Mouse (Mus musculus): ENCODE data around the gene Pmp22.

Pmp22 gene

DNA sequence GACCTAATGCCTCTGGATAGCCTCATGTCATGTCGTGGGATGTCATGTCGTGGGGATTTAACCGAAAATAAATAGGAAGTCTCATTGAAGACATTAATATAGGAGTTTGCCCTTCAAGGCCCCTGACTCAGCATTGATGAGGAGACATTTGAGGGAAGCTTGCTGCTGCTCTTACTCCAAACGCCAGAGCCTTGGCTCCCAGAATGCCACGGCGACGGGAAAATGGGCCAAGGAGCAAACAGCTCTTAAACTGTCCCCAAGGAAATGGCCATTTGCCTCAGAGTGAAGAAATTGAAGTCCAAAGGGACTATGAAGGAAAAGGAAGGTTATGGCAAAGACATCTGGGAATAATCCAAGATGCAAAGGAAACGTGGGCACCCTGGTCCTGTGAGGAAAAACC lies 34.8 kb downstream of the Pmp22 start:
- DNase-seq (ENCODE audit: low spot score): no peak

DNA sequence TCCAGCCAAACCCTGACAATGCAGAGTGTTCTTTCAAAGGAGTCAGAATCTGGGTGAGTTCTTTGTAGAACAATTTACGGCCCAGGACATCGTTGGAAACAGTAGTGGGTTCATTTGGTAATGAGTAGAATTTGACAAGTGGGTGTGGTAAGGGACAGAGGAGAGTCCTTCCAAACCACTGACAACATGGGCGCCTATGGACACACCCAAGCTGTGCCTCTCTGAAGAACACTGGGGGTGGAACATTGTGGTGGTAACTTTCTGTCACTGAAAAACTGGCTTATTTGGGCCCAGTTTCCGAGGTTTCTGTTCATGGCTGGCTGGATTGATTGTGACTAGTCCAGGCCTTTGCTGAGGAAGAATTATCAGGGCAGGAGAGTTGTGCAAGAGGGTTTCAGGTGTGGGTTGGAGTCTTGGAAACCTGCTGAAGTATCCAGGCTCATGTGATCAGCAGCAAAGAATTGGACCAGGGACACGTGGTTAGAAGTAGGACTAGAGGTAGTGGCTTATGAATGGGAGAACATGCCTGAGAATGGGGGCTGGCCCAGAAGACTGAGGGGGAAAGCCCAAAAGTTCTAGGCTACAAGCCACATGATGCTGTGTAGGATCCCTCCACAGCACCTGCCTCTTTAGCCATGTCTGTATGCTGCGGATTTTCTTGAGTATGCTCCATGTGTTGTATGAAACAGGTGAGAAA lies 35.4 kb downstream of the Pmp22 start:
- DNase-seq (ENCODE audit: low spot score): no peak

DNA sequence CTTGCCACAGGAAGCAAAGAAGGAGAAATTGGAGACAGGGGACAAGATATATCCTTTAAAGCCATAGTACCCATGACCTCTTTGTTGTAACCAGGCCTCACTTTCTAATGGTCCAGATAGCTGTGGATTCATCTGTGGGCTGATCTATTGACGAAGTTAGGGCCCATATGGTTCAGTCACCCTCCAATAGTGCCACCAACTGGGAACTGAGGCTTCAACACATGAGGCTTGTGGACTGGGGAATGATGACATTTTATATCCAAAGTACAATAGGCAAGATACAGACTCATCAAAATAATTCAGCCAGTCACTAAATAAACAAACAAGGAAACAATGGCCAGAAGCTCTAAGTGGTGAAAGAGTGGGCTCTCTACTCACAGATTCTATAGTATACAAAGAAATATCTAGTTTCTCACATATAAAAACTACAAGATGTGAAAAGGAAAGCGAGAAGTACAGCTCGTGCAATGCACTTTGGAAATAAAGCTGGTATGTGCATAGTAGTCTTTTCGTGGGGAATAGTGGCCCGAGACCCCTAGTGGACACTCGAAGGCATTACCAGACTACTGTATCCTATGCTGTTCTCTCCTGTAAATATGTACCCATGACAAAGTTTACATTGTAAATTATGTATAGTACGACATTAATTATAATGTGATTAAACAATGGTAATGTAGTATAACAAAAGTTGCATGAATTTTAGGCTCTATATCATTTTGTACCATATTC lies 36.1 kb downstream of the Pmp22 start:
- DNase-seq (ENCODE audit: low spot score): no peak

DNA sequence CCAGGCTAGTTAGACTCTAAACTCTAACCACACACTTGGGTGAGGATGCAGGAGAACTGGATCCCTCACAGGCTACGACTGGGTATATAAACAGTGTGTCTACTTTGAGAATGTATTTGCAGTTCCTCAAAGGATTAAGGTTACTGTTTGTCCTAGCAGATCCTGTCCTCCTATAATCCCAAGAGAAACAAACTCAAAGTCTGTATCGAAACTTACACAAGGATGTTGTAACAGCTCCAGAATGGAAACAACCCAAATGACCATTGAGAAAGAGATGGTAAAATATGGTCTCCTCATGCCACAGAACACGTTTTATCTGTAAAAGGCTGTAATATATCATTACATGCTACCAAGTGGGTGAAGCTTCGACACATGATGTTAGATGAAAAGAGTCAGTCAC lies 39.0 kb downstream of the Pmp22 start:
- no peak for DNase-seq (ENCODE audit: low spot score)

DNA sequence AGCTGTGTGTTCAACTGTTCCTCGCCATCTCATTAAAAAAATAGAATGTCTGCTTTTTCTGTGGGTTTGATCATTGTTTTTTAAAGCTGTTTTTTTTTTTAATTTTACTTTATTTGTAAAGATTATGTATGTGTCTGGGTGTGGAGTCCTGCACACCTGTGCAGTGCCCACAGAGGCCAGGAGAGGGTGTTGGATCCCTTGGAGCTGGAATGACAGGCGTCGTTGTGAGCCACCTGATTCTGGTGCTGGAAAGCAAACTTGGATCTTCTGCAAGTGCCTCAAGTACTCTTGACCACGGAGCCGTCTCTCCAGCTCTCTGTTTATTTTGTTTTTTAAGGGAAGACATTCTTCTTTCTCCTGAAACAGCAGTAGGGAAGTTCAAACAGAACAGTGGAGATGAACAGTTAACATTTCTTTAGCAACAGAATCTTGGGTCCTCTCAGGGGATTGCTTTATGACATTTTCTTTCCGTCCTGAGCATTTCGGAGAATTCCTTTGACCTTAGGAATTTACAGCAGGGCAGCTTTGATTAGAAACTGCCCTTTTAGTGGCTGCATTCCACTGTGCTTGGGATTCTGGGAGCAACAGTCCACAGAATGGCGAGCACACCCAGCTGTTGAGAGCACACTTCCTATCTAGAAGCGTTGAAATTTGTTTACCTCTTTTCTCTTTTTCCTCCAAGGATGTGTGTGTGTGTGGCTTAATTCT lies 39.9 kb downstream of the Pmp22 start:
- no peak for DNase-seq (ENCODE audit: low spot score)

DNA sequence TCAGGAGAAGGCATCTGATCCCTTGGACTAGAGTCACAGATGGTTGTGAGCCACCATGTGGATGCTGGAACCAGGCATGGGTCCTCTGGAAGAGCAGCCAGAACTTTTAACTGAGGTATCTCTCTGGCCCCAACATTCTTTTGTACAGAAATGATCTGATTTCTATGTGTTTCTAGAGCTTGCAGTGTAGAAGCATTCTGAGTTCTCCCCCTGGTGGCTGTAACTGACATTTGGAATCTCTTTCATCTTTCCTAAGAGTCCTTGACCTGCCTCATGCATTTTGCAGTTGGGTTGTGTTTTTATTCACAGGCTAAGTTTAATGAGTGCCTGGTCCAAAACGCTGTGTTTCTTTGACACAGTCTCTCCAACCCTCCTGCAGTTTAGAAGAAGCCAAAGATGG lies 43.2 kb downstream of the Pmp22 start:
- peak; percentile 36 for DNase-seq (ENCODE audit: low spot score)

DNA sequence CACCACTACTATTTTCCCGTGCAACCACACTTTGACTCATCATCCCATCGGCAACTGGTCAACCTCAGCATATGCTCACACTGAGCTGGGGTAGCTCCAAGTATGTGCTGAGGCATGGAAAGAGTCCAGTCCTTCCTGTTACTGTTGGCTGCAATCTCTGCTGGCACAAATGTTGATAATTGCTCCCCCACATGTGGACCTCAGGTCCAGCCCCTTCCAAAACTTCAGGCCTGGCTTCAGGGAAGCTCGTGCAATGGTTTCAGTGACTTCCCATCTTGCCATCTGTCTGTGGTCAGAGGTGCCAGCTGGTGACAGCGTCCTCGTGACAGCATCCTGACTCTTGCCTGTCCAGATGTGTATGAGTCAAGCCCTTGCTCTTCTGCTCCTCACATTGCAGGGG lies 44.8 kb downstream of the Pmp22 start:
- no peak for DNase-seq (ENCODE audit: low spot score)

DNA sequence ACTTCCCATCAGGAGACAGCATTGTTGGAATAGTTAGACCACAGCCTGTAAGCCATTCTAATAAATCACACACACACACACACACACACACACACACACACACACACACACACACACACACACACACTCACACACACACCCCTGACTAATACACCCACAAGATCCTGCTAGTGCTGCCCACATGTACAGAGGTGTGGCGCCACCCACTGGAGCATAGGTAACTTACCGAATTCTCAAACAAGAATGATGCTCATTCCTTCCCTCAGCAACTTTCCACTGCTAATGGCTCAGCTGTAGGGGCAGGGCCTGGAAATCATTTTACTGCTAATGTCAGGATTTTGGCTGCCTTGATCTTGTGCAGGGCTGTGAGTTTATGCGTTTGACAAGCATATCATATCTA lies 46.5 kb downstream of the Pmp22 start:
- no peak for DNase-seq (ENCODE audit: low spot score)

DNA sequence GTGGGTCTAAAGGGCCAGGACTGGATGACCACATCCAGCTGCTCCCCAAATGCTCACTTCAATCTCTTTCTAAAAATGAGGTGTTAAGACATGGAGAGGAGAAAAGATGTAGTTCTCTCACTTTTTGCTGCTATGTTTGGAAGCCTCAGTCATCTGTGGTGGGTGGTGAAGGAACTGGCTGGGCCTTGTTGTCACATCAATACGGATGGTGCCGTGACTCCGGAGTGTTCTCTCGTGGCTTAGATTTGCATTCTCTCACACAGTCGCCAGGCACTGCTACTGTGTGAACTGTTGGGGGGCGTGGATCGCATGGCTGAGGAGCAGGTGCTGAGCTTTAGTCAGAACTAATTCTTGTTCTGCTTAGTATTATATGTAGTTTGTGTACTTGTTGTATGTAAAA lies 47.6 kb downstream of the Pmp22 start:
- no peak for DNase-seq (ENCODE audit: low spot score)

DNA sequence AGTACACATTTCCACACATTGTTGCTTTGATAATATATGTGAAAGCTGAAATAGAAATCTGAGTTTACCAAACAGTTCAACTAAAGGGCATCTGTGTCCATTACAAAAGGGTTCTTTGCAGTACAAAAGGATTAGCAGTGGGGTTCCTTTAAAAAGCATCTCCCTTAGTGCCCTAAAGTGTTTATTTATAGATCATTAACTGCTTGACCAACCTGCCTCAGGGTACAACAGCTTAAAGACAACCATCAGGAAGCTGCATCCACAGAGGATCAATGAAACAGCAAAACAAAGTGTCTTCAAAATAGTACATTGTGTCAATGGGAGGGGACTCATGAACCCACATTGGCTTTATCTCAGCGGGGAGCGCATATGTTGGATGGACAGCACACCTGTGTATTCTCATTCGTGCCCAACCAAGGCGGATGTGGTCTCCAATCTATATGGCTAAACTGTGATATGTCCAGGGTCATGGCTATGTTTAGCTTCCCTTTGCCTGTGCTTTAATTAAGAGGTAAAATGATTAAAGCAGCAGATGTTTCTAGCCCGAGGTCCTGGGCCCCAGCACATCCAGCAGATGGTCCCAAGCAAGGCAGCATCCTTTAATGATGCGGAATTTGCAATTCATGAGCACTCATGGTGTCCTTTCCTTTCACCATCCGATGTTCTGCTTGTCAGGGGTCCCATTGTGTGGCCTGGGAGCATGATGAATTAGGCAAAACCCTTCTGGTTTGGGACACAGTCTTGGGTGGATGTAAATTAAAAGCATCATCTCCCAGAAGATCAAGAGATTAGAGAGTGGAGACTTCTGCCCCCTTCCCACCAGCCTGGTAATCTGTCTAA lies 51.7 kb downstream of the Pmp22 start:
- DNase-seq (ENCODE audit: low spot score): no peak

DNA sequence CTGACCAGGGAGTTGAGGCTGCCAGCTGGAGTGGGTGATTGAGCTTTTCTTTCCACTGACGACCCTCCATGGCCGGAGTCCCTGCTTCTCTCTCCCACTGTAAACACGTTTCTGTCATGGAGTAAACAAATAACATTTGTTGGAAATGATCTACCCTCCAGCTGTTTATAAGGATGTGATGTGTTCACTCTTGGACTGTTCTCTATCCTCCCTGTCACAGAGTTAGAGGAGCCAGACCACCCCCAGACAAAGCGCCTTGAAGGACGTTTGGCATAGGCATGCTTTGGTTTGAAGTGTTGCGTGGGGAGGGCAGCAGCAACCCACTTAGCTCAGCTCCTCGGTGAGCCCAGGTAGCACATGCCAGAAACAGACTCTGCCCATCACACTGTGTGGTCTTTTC lies 60.0 kb downstream of the Pmp22 start:
- no peak for DNase-seq (ENCODE audit: low spot score)

DNA sequence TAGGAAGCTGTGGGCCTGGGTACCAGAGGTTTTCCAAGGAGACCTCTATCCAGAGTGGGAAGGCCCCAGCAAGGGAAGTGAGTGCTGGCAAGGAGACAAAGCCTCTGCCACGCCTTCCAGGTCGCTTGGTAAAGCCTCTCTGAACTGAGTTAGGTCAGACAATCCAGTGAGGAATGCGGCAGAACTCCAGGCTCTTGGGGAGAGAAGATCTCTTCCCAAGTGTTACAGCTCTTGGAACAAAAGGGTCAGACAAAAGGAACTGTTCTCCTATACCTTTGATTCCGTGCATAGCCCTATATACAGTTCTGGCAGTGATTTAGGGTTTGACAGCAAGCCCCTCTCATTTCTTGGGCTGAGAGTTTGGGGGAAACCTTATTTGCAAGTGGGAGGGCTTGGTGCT lies 69.3 kb downstream of the Pmp22 start:
- DNase-seq (ENCODE audit: low spot score): no peak

DNA sequence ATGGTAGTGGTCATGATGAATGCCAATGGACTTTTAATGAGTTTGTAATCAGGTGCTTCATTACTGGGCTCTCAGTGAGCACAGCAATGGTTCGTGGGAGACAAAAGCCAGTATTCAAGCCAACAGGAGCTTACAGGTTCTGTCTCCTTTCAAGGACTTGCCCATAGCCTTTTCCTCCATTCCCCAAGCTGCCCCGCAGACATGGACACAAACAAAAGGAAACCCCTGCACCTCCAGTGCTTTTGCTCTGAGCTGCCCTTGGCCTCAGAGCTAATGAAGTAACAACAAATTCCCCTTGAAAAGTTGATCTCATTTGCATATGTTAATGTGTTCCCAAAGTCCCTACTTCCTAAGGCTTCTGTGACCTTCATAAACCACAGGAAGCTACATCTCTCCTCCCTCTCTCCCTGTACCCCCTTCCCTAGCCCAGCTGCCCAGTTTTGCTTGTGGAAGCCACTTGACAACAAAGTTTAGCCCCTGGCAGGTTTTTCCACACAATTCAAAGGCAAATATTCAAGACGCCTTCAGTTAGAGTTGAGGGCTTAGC lies 73.3 kb downstream of the Pmp22 start:
- DNase-seq (ENCODE audit: low spot score): no peak

Data from layer of hippocampus, adult 9-10 months (tissue).